Mouse (Mus musculus) stomach, embryonic 16.5 days (tissue): ENCODE data around the gene Trpm3. TPM values are rescaled to one million over a fixed set of nuclear protein-coding genes. Genes with fewer than 3 reads are reported as not detected.

ENCODE experiments used
- ATAC-seq: fragments of 200-750 bp; cut with Nextera tagmentation; 2 replicates; pipeline ENCODE4 v1.8.0; 2017; ENCODE audit warnings: moderate number of reproducible peaks, moderate TSS enrichment; ENCODE audit not compliant: insufficient read depth, low FRiP score
- H3K27ac ChIP-seq: fragments of 300-500 bp; sonication (generic); 2 replicates; pipeline ENCODE4 v1.5.1; 2014; ENCODE audit warnings: low read length
- H3K27me3 ChIP-seq: fragments of 300-500 bp; sonication (generic); 2 replicates; pipeline ENCODE4 v1.6.1; 2014; ENCODE audit warnings: low read length, control low read depth, mixed read lengths; ENCODE audit not compliant: control insufficient read depth, insufficient read depth
- H3K36me3 ChIP-seq: fragments of 300-500 bp; sonication (generic); 2 replicates; pipeline ENCODE4 v1.6.1; 2014; ENCODE audit warnings: low read length; ENCODE audit not compliant: control insufficient read depth, insufficient read depth
- H3K4me1 ChIP-seq: fragments of 300-500 bp; sonication (generic); 2 replicates; pipeline ENCODE4 v1.6.1; 2014; ENCODE audit warnings: low read length, control low read depth, mixed read lengths; ENCODE audit not compliant: control insufficient read depth, insufficient read depth
- H3K4me2 ChIP-seq: fragments of 300-500 bp; sonication (generic); 2 replicates; pipeline ENCODE4 v1.6.1; 2014; ENCODE audit warnings: low read depth, low read length, mixed read lengths
- H3K4me3 ChIP-seq: fragments of 300-500 bp; sonication (generic); replicated peaks from 2 replicates; pipeline ENCODE4 v1.5.1; 2014; ENCODE audit warnings: mild to moderate bottlenecking, low read length
- H3K9ac ChIP-seq: fragments of 300-500 bp; sonication (generic); 2 replicates; pipeline ENCODE4 v1.6.1; 2014; ENCODE audit warnings: low read length
- H3K9me3 ChIP-seq: fragments of 300-500 bp; sonication (generic); replicated peaks from 2 replicates; pipeline ENCODE4 v1.6.1; 2016; ENCODE audit warnings: low read length, control low read depth; ENCODE audit not compliant: control insufficient read depth
- WGBS: fragments of 180-500 bp; shearing (Covaris S2); extraction: QIAGEN DNeasy Blood & Tissue Kit; methylation state at CpG from one replicate; pipeline ENCODE4 v1.1.7; 2014; 5-methylcytosine and 5-hydroxymethylcytosine counted together
- polyA plus RNA-seq: library from polyadenylated mRNA; unstranded; fragments of >200 nt; fragmentation: Nextera tagmentation; extraction: Ambion mirVana; gene quantifications from 2 replicates; pipeline ENCODE4 v1.2.1, GENCODE M21; 2015

The Trpm3 gene
- polyA plus RNA-seq = 0.60 and 1.0 TPM in 2 replicates

GRCm38 (mm10) chr19:22138590-22139421 lies at the start of gene Trpm3:
Trpm3 (plus strand) TSS chr19:22139046.
- Histone ChIP-seq H3K27ac (no peak within 1 kb of the TSS), H3K27me3 (peaks cover 4% of the 10 kb centered on the region; the same call in 1 of the 2 replicates), H3K36me3 (no peaks in the 10 kb centered on the region), H3K4me1 (peaks cover 5% of the 10 kb centered on the region; the same call in 1 of the 2 replicates), H3K4me3 (0 out of 2 replicates have a peak within 1 kb of the TSS, but pooled peaks have one; percentile 4), H3K9ac (no peak within 1 kb of the TSS), H3K9me3 (no peaks in the 10 kb centered on the region), H3K4me2 (peak within 1 kb of the TSS; percentile 35; the same call in 1 of the 2 replicates)
- ATAC-seq = peak; percentile 78
- 1% methylated on average over 39 of the region's 39 CpGs for WGBS

- H3K27me3 ChIP-seq = no peaks in the 10 kb centered on the region
- no peak overlapping the region for H3K27ac ChIP-seq
- no peaks in the 10 kb centered on the region for H3K36me3 ChIP-seq
- 39% methylated on average over 4 of the region's 4 CpGs for WGBS
- no peak overlapping the region for H3K4me3 ChIP-seq
- no peak overlapping the region for H3K4me2 ChIP-seq
- no peak for ATAC-seq
- no peaks in the 10 kb centered on the region for H3K4me1 ChIP-seq
- no peaks in the 10 kb centered on the region for H3K9me3 ChIP-seq
- no peak overlapping the region for H3K9ac ChIP-seq
Measured at GRCm38 (mm10) chr19:22100582-22100981, 38.3 kb upstream of the Trpm3 start.

GRCm38 (mm10) chr19:22103865-22104264 lies 35.0 kb upstream of the Trpm3 start:
- H3K9me3 ChIP-seq = no peaks in the 10 kb centered on the region

GRCm38 (mm10) chr19:22104848-22105484 lies 33.9 kb upstream of the Trpm3 start:
- H3K36me3 ChIP-seq = no peaks in the 10 kb centered on the region
- H3K4me2 ChIP-seq = no peak overlapping the region
- no peaks in the 10 kb centered on the region for H3K27me3 ChIP-seq
- H3K9ac ChIP-seq = no peak overlapping the region
- no peaks in the 10 kb centered on the region for H3K9me3 ChIP-seq
- no peaks in the 10 kb centered on the region for H3K4me1 ChIP-seq
- WGBS = 73% methylated on average over 7 of the region's 7 CpGs
- H3K4me3 ChIP-seq = no peak overlapping the region
- no peak for ATAC-seq
- no peak overlapping the region for H3K27ac ChIP-seq

More at GRCm38 (mm10) chr19:22103865-22104264, 35.0 kb upstream of the Trpm3 start:
- Histone ChIP-seq H3K9ac (no peak overlapping the region), H3K27me3 (no peaks in the 10 kb centered on the region), H3K4me1 (no peaks in the 10 kb centered on the region), H3K36me3 (no peaks in the 10 kb centered on the region), H3K4me2 (no peak overlapping the region), H3K4me3 (no peak overlapping the region), H3K27ac (no peak overlapping the region)
- WGBS = 71% methylated on average over 4 of the region's 4 CpGs
- no peak for ATAC-seq

DNA sequence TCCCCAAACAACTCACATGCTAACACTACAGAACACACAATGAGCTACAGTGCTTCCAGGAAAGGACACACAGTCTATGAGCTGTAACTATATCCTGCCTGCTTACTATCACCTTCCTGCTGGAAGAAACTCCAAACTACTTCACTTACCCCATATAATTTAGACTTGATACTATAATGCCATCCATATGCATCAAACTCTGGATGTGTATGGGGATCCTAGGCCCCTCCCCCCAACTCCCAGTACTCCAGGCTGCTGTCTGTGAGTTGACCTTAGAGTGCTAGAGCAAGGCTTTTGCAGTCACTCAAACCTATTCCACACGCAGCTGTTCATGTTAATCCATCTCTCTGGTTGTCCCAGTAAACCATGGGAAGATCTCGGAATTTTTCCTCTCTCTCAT lies 33.2 kb upstream of the Trpm3 start:
- H3K36me3 ChIP-seq = no peaks in the 10 kb centered on the region
- H3K27ac ChIP-seq = no peak overlapping the region
- H3K4me1 ChIP-seq = no peaks in the 10 kb centered on the region
- no peak overlapping the region for H3K4me2 ChIP-seq
- no peaks in the 10 kb centered on the region for H3K27me3 ChIP-seq
- ATAC-seq = no peak
- WGBS = 34% methylated on average over 2 of the region's 2 CpGs
- no peak overlapping the region for H3K4me3 ChIP-seq
- no peaks in the 10 kb centered on the region for H3K9me3 ChIP-seq
- H3K9ac ChIP-seq = no peak overlapping the region

- WGBS = 84% methylated on average over 8 of the region's 8 CpGs
- Histone ChIP-seq H3K4me2 (no peak overlapping the region), H3K4me3 (no peak overlapping the region), H3K27ac (no peak overlapping the region), H3K4me1 (no peaks in the 10 kb centered on the region), H3K27me3 (no peaks in the 10 kb centered on the region), H3K9ac (no peak overlapping the region), H3K9me3 (no peaks in the 10 kb centered on the region), H3K36me3 (no peaks in the 10 kb centered on the region)
- no peak for ATAC-seq
Measured at GRCm38 (mm10) chr19:22108893-22109463, 29.9 kb upstream of the Trpm3 start.

- no peak overlapping the region for H3K4me2 ChIP-seq
- no peaks in the 10 kb centered on the region for H3K27me3 ChIP-seq
- H3K9ac ChIP-seq = no peak overlapping the region
- no peak overlapping the region for H3K27ac ChIP-seq
- no peak for ATAC-seq
- no peaks in the 10 kb centered on the region for H3K9me3 ChIP-seq
- no peaks in the 10 kb centered on the region for H3K4me1 ChIP-seq
- 69% methylated on average over 2 of the region's 2 CpGs for WGBS
- H3K4me3 ChIP-seq = no peak overlapping the region
- H3K36me3 ChIP-seq = no peaks in the 10 kb centered on the region
Measured at GRCm38 (mm10) chr19:22120976-22121375, 17.9 kb upstream of the Trpm3 start.

- WGBS = 82% methylated on average over 2 of the region's 2 CpGs
- ATAC-seq = no peak
Measured at GRCm38 (mm10) chr19:22121631-22122030, 17.2 kb upstream of the Trpm3 start.

GRCm38 (mm10) chr19:22132626-22133025 lies 6.2 kb upstream of the Trpm3 start:
- Histone ChIP-seq H3K4me3 (no peak overlapping the region), H3K9ac (no peak overlapping the region), H3K27me3 (no peaks in the 10 kb centered on the region), H3K9me3 (no peaks in the 10 kb centered on the region), H3K4me2 (no peak overlapping the region), H3K27ac (no peak overlapping the region), H3K4me1 (no peaks in the 10 kb centered on the region), H3K36me3 (no peaks in the 10 kb centered on the region)
- 60% methylated on average over 3 of the region's 3 CpGs for WGBS
- no peak for ATAC-seq

More at GRCm38 (mm10) chr19:22121631-22122030, 17.2 kb upstream of the Trpm3 start:
- Histone ChIP-seq H3K4me2 (no peak overlapping the region), H3K4me1 (no peaks in the 10 kb centered on the region), H3K27ac (no peak overlapping the region), H3K4me3 (no peak overlapping the region), H3K9me3 (no peaks in the 10 kb centered on the region), H3K27me3 (no peaks in the 10 kb centered on the region), H3K36me3 (no peaks in the 10 kb centered on the region), H3K9ac (no peak overlapping the region)
